Mouse (Mus musculus) brain, embryonic 14.5 days (tissue): ENCODE measurements at regions not wholly inside any gene's neighbourhood (a gene's known extent, or its start where the extent isn't known, plus 50 kb on each side); places are given as distances from the start of the nearest gene placed in this dataset.

ENCODE experiments used
- DNase-seq: peaks from one replicate; pipeline ENCODE4 v3.0.0-alpha.2; 2011; ENCODE audit warnings: low read depth
- CTCF ChIP-seq: fragments of 200-500 bp; IDR thresholded peaks from 2 replicates; pipeline ENCODE4 v1.5.1; 2012; ENCODE audit warnings: inconsistent platforms, mild to moderate bottlenecking, moderate library complexity, borderline replicate concordance; ENCODE audit not compliant: insufficient read depth, insufficient read length; ENCODE audit errors: extremely low read depth
- POLR2A ChIP-seq: fragments of 200-500 bp; IDR thresholded peaks from 2 replicates; pipeline ENCODE4 v1.6.1; 2012; ENCODE audit warnings: mild to moderate bottlenecking, inconsistent platforms, borderline replicate concordance; ENCODE audit not compliant: poor library complexity, insufficient read depth, insufficient read length, severe bottlenecking; ENCODE audit errors: extremely low read depth

DNA sequence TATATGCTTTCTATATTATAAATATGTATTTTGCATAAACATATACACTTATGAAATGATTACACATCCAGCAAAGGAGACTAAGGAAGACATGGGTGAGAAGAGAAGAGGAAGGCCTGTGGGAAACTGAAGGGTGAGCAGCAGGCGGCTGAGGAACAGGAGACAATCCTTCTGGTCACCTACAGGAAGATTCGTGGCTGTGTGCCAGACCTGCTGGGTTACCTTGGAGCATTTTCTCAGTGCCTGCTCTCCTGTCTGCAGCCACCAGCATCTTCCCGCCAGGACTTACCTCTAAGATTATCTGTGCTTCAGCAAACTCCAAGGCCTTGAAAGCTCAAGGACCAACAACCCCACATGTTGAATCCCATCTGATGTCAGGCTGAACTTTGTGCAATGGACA is 258.3 kb upstream of the 3110018I06Rik start:
- DNase-seq, result no peak
- no peak for TF ChIP-seq POLR2A
- no peak for TF ChIP-seq CTCF

DNA sequence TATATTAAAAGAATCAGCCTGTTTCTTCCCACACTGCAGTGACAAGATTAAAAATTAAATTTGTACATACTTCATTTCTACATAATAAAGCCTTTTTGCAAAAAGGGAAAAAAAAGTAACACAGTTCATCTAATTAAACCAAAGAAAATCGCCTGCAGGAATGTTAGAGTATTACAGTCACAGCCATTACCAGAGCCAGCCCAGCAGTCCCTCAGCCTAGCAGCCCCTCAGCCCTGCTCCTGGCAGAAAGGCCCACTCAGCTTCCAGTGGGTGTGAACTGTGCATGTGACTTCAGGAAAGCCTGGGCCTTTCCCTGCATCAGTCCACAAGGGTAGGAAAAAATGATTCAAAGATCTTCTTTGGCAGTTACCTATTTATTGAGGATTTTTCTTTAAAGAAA is 256.8 kb upstream of the 3110018I06Rik start:
- peak; percentile 37 for DNase-seq
- no peak for TF ChIP-seq POLR2A
- no peak for TF ChIP-seq CTCF

DNA sequence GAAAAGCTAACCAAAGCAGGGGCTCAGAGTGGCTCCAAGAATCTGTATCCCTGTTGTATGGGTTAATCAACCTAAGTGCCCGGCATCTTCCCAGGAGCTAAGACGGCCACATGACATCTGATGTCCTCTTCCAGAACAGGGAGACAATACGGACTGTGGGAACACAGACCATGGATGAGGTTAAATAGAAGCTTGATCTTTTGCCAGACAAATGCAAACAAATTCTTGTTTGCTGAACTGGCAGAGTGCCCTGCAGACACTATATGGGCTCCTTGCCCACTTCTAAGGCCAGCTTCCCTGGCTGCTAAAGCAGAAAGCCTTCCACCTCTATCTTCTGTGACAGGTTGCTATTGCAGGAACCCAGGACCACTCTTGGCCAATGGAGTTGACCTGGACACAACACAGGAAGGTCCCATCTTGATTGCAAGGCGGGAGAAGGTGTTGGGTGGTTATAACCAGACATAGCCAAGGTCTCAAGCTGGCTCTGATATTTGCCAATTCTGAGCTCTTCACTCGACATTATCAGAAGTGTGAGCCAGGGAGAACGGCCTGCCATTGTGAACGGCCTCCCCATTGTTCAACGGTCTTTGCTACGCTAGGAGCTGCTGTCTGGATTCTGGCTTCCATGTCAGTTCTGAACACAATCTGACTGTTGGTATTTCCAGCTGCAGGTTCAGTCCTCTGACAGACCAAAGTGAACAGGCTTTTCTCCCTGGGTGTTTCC is 237.5 kb upstream of the 3110018I06Rik start:
- TF ChIP-seq POLR2A (no peak), CTCF (no peak)
- DNase-seq, result peak; percentile 62

DNA sequence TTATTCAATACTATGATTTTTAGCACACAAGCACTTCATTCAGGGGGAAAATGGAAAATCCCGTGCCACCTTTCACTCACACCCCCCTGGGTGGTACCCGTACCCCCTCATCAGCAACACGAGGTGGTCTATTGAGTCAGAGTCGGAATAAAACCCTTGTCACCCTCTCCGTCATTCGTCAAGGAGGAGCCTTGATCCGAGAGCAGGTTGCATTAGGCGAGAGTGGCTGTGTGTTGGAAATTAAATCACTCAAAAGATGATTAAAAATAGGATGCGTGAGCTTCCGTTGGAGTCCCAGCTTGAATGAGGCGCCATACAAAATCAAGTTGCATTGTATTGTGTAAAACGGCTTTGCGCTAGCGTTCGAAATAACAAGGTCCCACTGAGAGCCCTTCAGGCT is 236.5 kb upstream of the 3110018I06Rik start:
- TF ChIP-seq POLR2A (no peak), CTCF (no peak)
- peak; percentile 67 for DNase-seq

DNA sequence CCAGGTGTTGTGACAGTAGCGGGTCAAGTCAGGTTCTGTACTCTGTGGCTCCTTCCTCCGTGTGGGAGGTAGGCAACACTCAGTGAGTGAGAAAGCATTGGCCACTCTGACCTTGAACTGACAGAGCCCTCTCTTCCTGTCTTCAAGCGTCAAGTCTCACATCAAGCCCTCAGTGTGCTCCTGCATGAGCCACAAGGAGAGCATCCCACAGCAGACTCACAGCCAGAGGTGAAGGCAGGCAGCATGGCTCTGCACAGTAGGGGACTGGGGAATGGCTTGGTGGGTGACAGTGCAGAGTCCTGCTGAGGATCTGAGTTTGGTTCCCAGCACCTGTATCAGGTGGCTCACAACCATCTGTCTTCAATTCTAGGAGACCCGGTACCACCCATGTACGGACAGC is 226.4 kb upstream of the 3110018I06Rik start:
- TF ChIP-seq POLR2A (no peak), CTCF (no peak)
- no peak for DNase-seq

DNA sequence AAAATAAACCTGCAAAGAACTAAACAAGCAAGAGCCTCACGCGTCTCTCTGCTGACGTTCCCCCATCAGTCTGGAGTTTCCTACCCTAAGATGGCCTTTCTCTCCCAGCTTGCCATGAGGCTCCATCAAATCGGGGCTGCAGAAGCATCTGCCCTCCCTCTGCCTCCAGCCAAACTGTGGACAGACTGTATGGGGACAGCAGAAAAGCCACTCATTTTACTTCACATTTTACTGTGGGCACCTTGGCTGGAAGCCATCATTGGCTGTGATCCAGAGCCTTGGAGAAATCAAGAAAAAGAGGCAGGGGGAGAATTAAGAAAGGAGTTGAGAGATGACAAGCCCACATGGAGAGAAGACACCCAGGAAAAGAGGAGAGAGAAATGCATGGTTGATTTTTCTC is 225.9 kb upstream of the 3110018I06Rik start:
- peak; percentile 77 for DNase-seq
- TF ChIP-seq CTCF (no peak), POLR2A (no peak)

DNA sequence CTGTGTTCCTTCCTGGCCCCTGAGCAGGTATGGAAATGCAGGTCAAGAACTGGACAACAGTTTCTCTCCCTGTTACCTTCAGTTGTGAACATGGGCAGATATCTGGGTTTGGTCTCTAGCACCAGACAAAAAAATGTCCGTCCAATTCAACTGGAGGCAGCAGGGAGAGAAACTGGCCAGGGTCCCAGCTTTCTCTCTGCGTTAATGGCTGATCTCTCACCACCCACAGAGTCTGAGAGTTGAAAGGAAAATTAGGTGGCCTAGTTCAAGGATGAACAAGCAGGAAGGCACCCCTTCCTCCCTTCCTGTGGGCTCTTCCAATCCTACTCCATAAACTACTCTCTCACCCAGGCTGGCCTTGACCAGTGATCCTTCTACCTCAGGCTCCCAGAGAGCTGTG is 221.7 kb upstream of the 3110018I06Rik start:
- no peak for TF ChIP-seq CTCF
- no peak for TF ChIP-seq POLR2A
- DNase-seq, result peak; percentile 31

DNA sequence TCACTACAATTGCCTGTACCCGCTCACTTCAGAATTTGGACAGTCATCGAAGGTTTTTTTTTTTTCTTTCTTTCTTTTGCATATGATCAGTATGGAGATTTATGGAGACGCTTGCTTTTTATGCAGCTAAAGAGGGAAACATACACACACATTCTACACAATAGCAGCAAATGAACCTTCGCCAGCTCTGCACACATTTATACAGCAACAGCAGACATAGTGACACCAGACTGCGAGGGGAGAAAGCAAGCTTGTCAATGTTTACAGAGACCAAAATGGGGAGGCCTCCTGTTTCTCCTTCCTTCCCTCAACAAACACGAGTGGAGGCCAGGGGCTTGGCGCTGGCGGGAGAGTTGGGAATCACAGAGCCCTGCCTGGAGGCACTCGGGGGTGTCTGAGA is 202.8 kb upstream of the 3110018I06Rik start:
- no peak for TF ChIP-seq POLR2A
- no peak for TF ChIP-seq CTCF
- DNase-seq, result peak; percentile 73

DNA sequence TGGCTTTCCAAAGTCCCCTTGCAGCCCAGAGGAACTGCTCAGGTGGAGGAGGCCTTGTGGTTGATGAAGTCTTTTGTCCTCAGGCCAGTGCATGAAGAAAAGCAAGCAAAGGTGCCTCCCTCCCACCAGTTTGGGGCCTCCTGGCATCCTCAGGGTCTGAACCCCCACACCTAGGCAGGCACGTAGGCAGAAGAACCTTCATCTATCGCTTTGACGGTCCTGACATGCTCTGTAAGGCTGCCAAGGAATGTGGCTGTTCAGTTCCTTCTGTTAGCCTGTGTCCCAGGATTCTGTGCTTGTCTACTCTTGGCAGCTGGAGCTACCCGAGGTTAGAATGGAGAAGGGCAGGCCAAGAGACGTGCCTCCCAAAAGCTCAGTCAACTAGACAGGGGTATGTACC is 197.1 kb upstream of the 3110018I06Rik start:
- TF ChIP-seq POLR2A (no peak), CTCF (no peak)

DNA sequence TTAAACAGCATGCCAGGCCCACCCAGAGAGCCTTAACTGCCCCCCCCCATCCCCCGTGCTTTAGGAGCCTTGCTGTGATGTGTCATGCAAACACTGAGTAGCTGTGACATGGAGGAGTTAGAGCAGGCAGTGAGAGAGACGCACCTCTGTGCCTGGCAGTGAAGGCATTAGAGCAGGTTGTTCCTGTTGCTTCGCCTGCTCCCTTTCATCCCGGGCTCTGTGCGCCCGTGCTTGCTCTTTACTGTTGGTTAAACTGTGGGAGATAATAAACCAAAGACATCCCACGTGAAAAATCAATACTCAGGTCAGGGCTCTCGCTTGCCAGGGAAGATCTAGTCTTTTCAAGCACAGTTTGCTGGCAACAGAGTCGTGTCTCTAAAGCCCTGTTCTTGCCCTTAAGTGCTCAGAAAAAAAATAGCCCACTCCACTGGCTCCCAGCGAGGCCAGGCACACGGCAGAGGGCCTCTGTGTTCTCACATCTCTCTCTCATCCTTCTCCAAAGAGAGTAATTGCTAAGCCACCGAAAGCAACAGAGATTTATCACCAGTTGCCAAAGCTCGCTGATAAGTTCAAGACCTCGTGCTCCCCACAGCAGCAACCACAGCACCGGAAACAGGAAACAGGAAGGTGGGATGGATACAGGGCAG is 181.2 kb upstream of the 3110018I06Rik start:
- DNase-seq, result peak; percentile 71
- no peak for TF ChIP-seq CTCF
- no peak for TF ChIP-seq POLR2A

More for the DNA sequence above, 197.1 kb upstream of the 3110018I06Rik start:
- DNase-seq, result peak; percentile 6

DNA sequence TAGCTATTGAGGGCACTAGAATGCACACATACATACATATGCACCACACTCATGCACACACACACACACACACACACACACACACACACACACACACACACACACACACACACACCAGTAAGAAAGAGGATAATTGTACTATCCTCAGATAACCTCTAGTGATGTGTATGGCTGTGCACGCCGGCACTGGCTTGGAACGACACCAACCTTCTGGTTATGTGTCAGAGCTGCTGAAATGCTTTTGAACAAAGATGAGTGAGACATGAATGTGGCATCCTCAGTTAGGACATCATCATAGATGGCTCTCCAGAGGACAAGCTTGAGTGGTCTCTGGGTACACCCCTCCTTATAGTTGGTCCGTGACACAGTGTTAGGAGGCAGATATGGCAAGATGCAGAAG is 173.0 kb upstream of the 3110018I06Rik start:
- peak; percentile 47 for DNase-seq

DNA sequence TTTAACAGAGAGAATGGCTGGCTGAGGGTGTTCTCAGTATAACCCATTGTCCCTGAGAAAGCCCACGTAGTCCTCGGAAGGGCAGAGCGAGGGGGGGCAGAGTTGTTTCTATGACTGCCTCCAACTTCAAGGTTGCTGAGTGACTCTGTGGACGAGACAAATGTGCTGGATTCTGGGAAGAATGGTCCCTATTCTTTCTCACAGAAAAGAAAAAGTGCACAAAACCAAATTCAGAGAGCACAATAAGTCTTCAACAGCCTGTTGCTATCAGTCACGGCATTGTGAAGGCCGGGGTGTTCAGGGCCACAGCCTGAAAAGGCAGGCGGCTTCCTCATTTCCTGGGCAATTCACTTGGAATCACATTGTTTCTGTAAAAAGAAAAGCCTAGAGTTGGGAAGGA is 165.6 kb upstream of the 3110018I06Rik start:
- no peak for DNase-seq
- TF ChIP-seq POLR2A (no peak), CTCF (no peak)

More for the DNA sequence above, 173.0 kb upstream of the 3110018I06Rik start:
- TF ChIP-seq CTCF, result no peak
- TF ChIP-seq POLR2A, result no peak
